Mouse (Mus musculus): ENCODE results near the gene Cd300a. TPM values are rescaled to one million over a fixed set of nuclear protein-coding genes. Genes with fewer than 3 reads are reported as not detected.

The Cd300a gene
- 0.58 and 1.1 TPM in 2 replicates for polyA plus RNA-seq (2012; ENCODE audit: insufficient read depth, insufficient read length, missing spikeins)

- Histone ChIP-seq H3K27ac (replicated peaks; ENCODE audit: low read depth, low read length) (peak within 1 kb of the TSS; percentile 62), H3K4me3 (ENCODE audit: insufficient read depth, low read depth, low read length) (peak within 1 kb of the TSS; percentile 37), H3K4me1 (ENCODE audit: control insufficient read depth, insufficient read depth, insufficient read length, low read length) (no peaks in the 10 kb centered on the region; the same call in 1 of the 2 replicates)
These were observed at the start of gene Cd300a for GRCm38 (mm10) chr11:114889991-114890518. Gene Cd300a, plus strand, starts transcription at chr11:114890041.

DNA sequence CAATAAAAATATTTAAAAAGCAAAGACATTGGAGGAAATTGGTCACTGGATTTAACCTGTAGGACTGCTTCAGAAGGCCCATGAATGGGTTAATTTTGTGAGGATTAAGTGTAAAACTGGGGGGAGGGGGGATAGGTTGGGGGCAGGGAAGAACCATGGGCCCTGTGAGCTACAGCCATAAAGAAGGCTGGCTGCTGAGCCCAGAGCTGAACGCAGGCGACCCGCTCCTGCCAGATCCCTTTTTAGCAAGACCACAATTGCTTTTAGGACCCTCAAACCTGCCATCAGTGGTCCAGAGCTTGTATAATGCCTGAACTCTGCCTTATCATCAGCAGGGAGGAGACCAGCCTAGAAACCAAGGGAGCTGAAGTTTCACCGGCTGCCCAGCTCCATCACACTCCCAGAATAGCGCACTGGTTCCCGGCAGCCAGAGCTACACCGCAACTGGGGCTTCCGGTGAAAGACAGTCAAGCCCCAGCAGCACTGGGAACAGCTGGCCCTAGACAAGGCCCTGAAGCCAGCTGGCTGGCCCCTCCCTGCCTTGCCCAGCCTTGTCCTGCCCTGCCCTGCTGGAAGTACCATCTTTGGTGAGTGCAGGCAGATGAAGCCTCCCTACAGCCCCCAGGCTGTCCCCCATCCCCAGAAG lies 45.9 kb upstream of the Cd300a start:
- Histone ChIP-seq H3K4me1 (ENCODE audit: control insufficient read depth, insufficient read depth, insufficient read length, low read length) (no peaks in the 10 kb centered on the region), H3K4me3 (ENCODE audit: insufficient read depth, low read depth, low read length) (no peak overlapping the region), H3K27ac (replicated peaks; ENCODE audit: low read depth, low read length) (no peak overlapping the region)

GRCm38 (mm10) chr11:114844464-114845220 lies 45.2 kb upstream of the Cd300a start:
- H3K4me1 ChIP-seq (ENCODE audit: control insufficient read depth, insufficient read depth, insufficient read length, low read length): no peaks in the 10 kb centered on the region
- H3K4me3 ChIP-seq (ENCODE audit: insufficient read depth, low read depth, low read length): no peak overlapping the region
- no peak overlapping the region for H3K27ac ChIP-seq (replicated peaks; ENCODE audit: low read depth, low read length)

- Histone ChIP-seq H3K27ac (replicated peaks; ENCODE audit: low read depth, low read length) (no peak overlapping the region), H3K4me1 (ENCODE audit: control insufficient read depth, insufficient read depth, insufficient read length, low read length) (no peaks in the 10 kb centered on the region)
These were observed 43.5 kb upstream of the Cd300a start for GRCm38 (mm10) chr11:114846336-114846735.

GRCm38 (mm10) chr11:114847008-114847407 lies 42.8 kb upstream of the Cd300a start:
- H3K4me1 ChIP-seq (ENCODE audit: control insufficient read depth, insufficient read depth, insufficient read length, low read length): no peaks in the 10 kb centered on the region
- no peak overlapping the region for H3K4me3 ChIP-seq (ENCODE audit: insufficient read depth, low read depth, low read length)
- H3K27ac ChIP-seq (replicated peaks; ENCODE audit: low read depth, low read length): no peak overlapping the region

More at GRCm38 (mm10) chr11:114846336-114846735, 43.5 kb upstream of the Cd300a start:
- no peak overlapping the region for H3K4me3 ChIP-seq (ENCODE audit: insufficient read depth, low read depth, low read length)

- Histone ChIP-seq H3K4me3 (ENCODE audit: insufficient read depth, low read depth, low read length) (no peak overlapping the region), H3K27ac (replicated peaks; ENCODE audit: low read depth, low read length) (no peak overlapping the region), H3K4me1 (ENCODE audit: control insufficient read depth, insufficient read depth, insufficient read length, low read length) (no peaks in the 10 kb centered on the region)
These were observed 40.3 kb upstream of the Cd300a start for GRCm38 (mm10) chr11:114849572-114849971.

GRCm38 (mm10) chr11:114850066-114850451 lies 39.8 kb upstream of the Cd300a start:
- Histone ChIP-seq H3K4me1 (ENCODE audit: control insufficient read depth, insufficient read depth, insufficient read length, low read length) (no peaks in the 10 kb centered on the region), H3K27ac (replicated peaks; ENCODE audit: low read depth, low read length) (0 out of 2 replicates have a peak overlapping the region, but pooled peaks have one; percentile 7), H3K4me3 (ENCODE audit: insufficient read depth, low read depth, low read length) (0 out of 2 replicates have a peak overlapping the region, but pooled peaks have one; percentile 17)

DNA sequence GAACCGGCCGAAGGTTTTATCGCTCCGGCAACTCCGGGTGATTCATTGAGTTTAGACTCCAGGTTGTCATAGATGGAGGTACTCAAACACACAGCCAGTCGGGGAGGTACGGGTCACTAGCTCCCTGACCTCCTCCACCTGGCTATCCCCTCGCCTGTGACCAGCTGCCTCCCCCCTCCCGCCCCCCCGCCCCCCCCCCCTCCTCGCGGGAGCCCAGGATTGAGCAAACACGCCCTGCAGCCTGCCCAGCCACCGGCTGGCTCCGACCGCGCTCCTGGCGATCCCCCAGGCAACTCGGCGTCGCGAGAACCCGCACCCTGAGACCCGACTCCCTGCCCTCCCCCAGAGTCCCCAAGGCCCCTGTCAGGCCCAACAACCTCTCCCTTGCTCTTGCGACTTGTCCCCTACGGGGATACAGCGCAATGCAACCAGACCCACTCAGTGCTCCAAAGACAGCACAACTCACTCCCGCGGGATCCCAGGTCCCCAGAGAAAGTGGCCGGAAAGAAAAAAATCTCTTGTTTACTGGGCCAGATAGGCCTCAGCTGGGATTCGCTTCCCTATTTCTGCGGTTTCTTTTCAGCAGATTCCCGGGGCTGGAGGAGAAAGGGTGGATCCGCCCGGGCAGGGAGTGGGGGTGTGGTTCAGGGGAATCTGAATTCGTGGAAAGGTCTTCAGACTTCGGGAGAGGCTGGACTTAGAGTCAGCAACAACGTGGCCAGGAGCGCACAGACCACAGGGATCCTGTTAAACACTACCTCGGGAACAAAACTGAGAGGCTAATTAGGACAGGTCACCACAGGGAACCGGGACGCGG lies 39.2 kb upstream of the Cd300a start, which contains the start of gene Gprc5c:
Gene Gprc5c (plus strand): TSS at position 701 of the 817 bp plus-strand sequence.
- peak within 1 kb of the TSS; percentile 88 for H3K4me3 ChIP-seq (ENCODE audit: insufficient read depth, low read depth, low read length)
- H3K4me1 ChIP-seq (ENCODE audit: control insufficient read depth, insufficient read depth, insufficient read length, low read length): no peaks in the 10 kb centered on the region
- peak within 1 kb of the TSS; percentile 76 for H3K27ac ChIP-seq (replicated peaks; ENCODE audit: low read depth, low read length)

GRCm38 (mm10) chr11:114851269-114851607 lies 38.6 kb upstream of the Cd300a start:
- peak overlapping the region; percentile 88 for H3K4me3 ChIP-seq (ENCODE audit: insufficient read depth, low read depth, low read length)
- H3K27ac ChIP-seq (replicated peaks; ENCODE audit: low read depth, low read length): peak overlapping the region; percentile 76
- no peaks in the 10 kb centered on the region for H3K4me1 ChIP-seq (ENCODE audit: control insufficient read depth, insufficient read depth, insufficient read length, low read length)

- Histone ChIP-seq H3K4me3 (ENCODE audit: insufficient read depth, low read depth, low read length) (peak overlapping the region; percentile 88), H3K27ac (replicated peaks; ENCODE audit: low read depth, low read length) (peak overlapping the region; percentile 76), H3K4me1 (ENCODE audit: control insufficient read depth, insufficient read depth, insufficient read length, low read length) (no peaks in the 10 kb centered on the region)
These were observed 38.1 kb upstream of the Cd300a start for GRCm38 (mm10) chr11:114851608-114852310.

GRCm38 (mm10) chr11:114852311-114853173 lies 37.3 kb upstream of the Cd300a start:
- Histone ChIP-seq H3K27ac (replicated peaks; ENCODE audit: low read depth, low read length) (peak overlapping the region; percentile 3; the same call in 1 of the 2 replicates), H3K4me1 (ENCODE audit: control insufficient read depth, insufficient read depth, insufficient read length, low read length) (no peaks in the 10 kb centered on the region), H3K4me3 (ENCODE audit: insufficient read depth, low read depth, low read length) (peak overlapping the region; percentile 88)

GRCm38 (mm10) chr11:114853174-114853838 lies 36.5 kb upstream of the Cd300a start:
- Histone ChIP-seq H3K27ac (replicated peaks; ENCODE audit: low read depth, low read length) (0 out of 2 replicates have a peak overlapping the region, but pooled peaks have one; percentile 3), H3K4me3 (ENCODE audit: insufficient read depth, low read depth, low read length) (peak overlapping the region; percentile 88), H3K4me1 (ENCODE audit: control insufficient read depth, insufficient read depth, insufficient read length, low read length) (no peaks in the 10 kb centered on the region)

DNA sequence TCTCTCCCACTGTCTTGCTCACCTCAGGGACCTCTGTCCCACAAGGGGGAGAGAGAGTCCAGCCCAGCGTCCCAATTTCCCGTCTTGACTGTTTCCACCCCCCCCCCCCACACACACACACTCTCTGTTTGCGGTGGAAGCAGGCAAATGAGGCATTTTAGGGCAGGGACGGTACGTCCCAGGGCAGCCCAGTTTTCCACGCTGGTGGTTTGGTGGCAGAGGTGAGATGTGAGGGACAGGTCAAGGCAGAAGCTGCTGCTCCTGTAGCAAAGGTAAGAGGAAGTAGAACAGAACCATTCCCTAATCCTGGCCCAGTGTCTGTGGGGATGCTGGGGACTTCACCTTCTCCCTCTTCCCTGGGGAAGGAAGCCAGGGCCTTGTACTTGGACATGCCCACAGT lies 35.3 kb upstream of the Cd300a start:
- no peak overlapping the region for H3K27ac ChIP-seq (replicated peaks; ENCODE audit: low read depth, low read length)
- H3K4me1 ChIP-seq (ENCODE audit: control insufficient read depth, insufficient read depth, insufficient read length, low read length): no peaks in the 10 kb centered on the region
- no peak overlapping the region for H3K4me3 ChIP-seq (ENCODE audit: insufficient read depth, low read depth, low read length)

Measured in brown adipose tissue, adult 24 weeks (tissue).